Mouse (Mus musculus) adrenal gland, postnatal 4 days (tissue): ENCODE data around the gene Cyyr1. TPM values are rescaled to one million over a fixed set of nuclear protein-coding genes. Genes with fewer than 3 reads are reported as not detected.
A peak's percentile ranks its signal among the peaks of the same experiment; 100 is the strongest.

ENCODE experiments used
- DNase-seq, 2 experiments: peaks; one replicate each; pipeline ENCODE4 v3.0.0; 2021 to 2022; ENCODE audit warnings: low spot score in 2 of 2, mixed read lengths in 2 of 2
- total RNA-seq, 2 experiments: library from RNA; stranded (reverse); gene quantifications; 2 replicates each; pipeline ENCODE4 v1.2.3; 2021

The Cyyr1 gene
- total RNA-seq, 2 experiments from 2014 or later = 14.1 to 15.0 TPM

GRCm38 (mm10) chr16:85474552-85475071, 78.6 kb downstream of the Cyyr1 start:
- DNase-seq = no peak

GRCm38 (mm10) chr16:85470057-85470456, 83.1 kb downstream of the Cyyr1 start:
- no peak for DNase-seq

- no peak for DNase-seq
Observed at GRCm38 (mm10) chr16:85455043-85455442, 98.2 kb downstream of the Cyyr1 start.

GRCm38 (mm10) chr16:85446306-85446705, 106.9 kb downstream of the Cyyr1 start:
- no peak for DNase-seq

GRCm38 (mm10) chr16:85445801-85446200, 107.4 kb downstream of the Cyyr1 start:
- DNase-seq = no peak

- peak; percentile 3 to 9 for DNase-seq
Observed at GRCm38 (mm10) chr16:85435427-85435826, 117.8 kb downstream of the Cyyr1 start.

GRCm38 (mm10) chr16:85429173-85429572, 124.0 kb downstream of the Cyyr1 start:
- DNase-seq = no peak

- DNase-seq = no peak
Observed at GRCm38 (mm10) chr16:85422889-85423288, 130.3 kb downstream of the Cyyr1 start.

- peak in 1 of 2 experiments; percentile 15 for DNase-seq
Observed at GRCm38 (mm10) chr16:85415415-85415814, 137.8 kb downstream of the Cyyr1 start.

- no peak for DNase-seq
Observed at GRCm38 (mm10) chr16:85393430-85393948, 159.7 kb downstream of the Cyyr1 start.

GRCm38 (mm10) chr16:85386801-85387200, 166.4 kb downstream of the Cyyr1 start:
- no peak for DNase-seq

Other genes with a start within 250 kb of the Cyyr1 start
- gene Adamts1, start 249.7 kb upstream of the Cyyr1 start, total RNA-seq = 10 to 100 TPM; 20.6 to 40.2 TPM